Mouse (Mus musculus) layer of hippocampus, adult 9-11 months (tissue): ENCODE measurements around the gene 2200002J24Rik.
"Not testable (repeated sequence)": the region's sequence is repeated elsewhere in the genome, so short reads cannot be mapped to it uniquely, and the experiment has no call there.

Experiments
- DNase-seq: peaks from one replicate; pipeline ENCODE4 v3.0.0; 2022

The 2200002J24Rik gene

DNA sequence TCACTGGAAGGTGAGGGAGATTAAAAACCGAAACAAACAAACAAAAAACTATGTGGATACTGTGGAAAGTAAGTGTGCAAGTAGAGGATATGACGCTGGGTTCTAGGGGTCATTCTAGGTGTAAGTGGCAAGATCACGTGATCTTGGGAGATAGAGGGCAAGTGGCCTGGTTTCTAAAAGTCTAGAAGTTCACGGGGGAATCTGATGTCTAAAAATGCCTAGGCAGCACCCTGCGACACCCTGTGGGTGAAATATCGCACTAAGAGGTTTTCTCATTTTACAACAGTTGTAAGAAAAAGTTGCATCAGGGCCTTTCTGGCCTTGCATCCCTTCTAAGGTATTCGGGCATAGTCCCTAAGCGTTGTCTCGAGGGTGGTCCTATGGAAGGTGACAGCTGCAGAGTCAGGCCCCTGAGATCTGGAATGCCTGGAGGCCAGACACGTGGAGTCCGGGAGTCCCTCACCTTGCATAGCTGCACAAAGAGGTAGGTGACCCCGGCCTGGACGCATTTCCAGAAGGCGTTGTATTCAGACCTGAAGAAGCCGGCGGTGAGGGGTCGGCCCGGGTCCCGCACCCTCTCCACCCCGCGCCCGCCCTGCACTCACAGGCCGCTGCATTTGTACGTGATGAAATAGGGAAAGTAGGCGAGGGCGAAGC, 30.1 kb downstream of the 2200002J24Rik start:
- no peak for DNase-seq

- peak; percentile 97 for DNase-seq
Measured at GRCm38 (mm10) chr7:30729396-30730063, 30.8 kb downstream of the 2200002J24Rik start, which contains the start of gene Tmem147. Gene Tmem147, minus strand, starts transcription at chr7:30729540.

- not testable (repeated sequence) for DNase-seq
Measured at GRCm38 (mm10) chr7:30730064-30730722, 31.5 kb downstream of the 2200002J24Rik start.

DNA sequence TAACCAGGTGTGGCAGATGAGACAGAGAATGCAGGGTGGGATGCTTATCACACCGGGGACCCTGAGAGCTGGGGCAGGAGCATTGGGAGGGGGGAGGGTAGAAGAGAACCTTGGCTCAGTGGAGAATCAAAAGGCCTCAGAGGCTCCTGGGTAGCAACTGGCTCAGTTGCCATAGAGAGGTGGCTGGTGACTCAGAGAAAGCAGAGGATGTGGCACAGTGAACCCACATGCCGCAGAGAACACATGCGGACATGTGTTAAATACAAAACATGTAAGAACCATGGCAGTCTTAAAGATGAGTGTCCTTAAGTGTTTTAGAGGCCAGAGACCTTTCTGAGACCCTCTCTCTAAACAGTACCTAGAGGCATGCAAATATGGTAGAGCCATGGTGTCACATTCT, 37.5 kb downstream of the 2200002J24Rik start:
- DNase-seq: peak; percentile 42

- DNase-seq: not testable (repeated sequence)
Measured at GRCm38 (mm10) chr7:30742570-30742969, 43.8 kb downstream of the 2200002J24Rik start.

- DNase-seq: not testable (repeated sequence)
Measured at GRCm38 (mm10) chr7:30743617-30744016, 44.9 kb downstream of the 2200002J24Rik start, which contains the start of gene Gapdhs. Gene Gapdhs, minus strand, starts transcription at chr7:30743681.

DNA sequence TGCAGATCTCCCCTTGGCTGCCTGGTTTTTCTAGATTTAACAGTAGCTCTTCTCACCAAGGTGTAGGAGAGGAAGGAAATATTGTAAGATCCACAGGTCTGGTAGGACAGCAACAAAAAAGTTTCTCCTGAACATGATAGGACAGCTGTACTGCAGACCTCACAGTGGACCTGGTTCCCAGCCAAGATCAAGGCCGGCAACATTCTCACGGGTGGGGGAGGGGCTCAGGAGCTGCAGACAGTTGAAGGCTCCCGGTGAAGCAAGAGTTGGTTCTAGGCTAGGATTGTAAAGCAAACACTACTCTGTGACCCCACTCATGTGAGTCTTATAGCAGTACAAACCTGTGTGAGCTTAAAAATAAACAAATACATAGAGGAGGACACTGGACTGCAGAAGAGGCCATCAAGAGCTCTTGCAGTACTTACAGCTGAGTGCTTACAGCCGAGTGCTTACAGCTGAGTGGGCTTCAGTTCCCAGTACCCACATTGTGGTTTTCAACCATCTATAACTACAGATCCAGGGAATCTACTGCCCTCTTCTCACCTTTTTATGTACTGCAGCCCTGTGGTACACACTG, 45.4 kb downstream of the 2200002J24Rik start:
- no peak for DNase-seq

DNA sequence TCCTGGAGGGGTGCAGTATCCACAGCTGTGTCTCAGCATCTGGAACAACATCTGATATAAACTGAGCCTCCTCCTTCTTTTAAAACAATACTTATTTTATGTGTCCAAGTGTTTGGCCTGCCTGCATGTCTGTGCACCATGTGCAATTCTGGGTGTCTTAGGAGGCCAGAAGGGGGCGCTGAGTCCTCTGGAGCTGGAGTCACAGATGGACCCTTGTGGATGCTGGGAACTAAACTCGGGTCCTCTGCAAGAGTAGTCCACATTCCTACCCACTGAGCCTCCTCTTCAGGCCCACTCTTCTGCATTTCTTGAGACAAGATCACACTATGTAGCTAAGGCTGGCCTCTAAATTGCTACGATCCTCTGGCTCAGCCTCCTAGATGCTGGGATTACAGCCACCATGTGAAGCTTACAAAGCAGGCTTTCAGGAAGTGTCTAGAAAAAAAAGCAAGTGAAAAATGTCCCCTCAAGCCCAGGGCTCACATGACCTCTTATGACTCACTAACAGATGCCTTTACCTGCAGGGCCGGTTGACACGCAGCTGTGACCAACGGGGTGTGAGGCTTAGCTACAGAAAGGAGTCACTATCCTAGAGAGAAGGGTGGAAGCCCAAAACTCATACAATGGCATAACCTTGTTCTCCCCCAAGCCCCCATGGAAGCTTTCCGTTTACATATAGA, 48.9 kb downstream of the 2200002J24Rik start:
- no peak for DNase-seq
